21 mouse cellular contexts compared by ENCODE assay signal in the genomic region with DNA sequence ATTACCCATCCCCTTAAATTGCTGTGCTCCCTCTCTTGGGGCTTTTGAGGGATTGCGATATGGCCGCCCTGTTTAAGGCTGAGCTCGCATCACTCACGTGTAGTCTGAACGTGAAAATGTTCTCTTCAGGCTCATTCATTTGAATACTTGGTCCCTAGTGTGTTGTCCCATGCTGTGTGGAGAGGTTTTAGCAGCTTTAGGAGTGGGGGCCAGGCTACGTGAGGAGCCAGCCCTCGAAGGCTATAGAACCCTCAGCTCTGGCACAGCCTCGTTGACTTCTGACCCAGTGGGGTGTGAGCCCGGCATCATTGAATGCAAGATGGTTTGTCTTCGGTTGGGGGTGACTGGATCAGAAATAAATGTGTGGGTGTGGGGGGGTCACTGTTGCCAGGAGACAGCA.
DNase-seq lines count a peak whose midpoint lies in the region; ATAC-seq and TF ChIP-seq lines count a peak whose summit lies in the region.
"Had no signal": no experiment of that assay in that cellular context is flagged by ENCODE, and none has a peak within 500 bp of the region (broad histone marks: within the 10 kb centered on the region; RNA-seq: fewer than 3 reads in every experiment).

No protein-coding gene starts in this region.

- dilution Hi-C loops in CH12.LX (cut with MboI; ENCODE audit: extremely low pct_ligation_motif_present, extremely low pct_unique_long_range_greater_than_20kb, low sequenced_read_pairs) = no loop called here

- peak overlapping the region; percentile 31; the same call in 1 of the 2 replicates for H3K27ac ChIP-seq in hindbrain, embryonic 10.5 days
- no peak overlapping the region for H3K27ac ChIP-seq in hindbrain, embryonic 11.5 days (ENCODE audit: low read depth, low read length)
- no peak overlapping the region for H3K27ac ChIP-seq in CH12.LX (ENCODE audit: insufficient read depth, low read depth)
- H3K27ac ChIP-seq in embryonic facial prominence, embryonic 10.5 days (replicated peaks) = 0 out of 2 replicates have a peak overlapping the region, but pooled peaks have one; percentile 1
- no peak overlapping the region for H3K27ac ChIP-seq in hindbrain, embryonic 16.5 days (ENCODE audit: low read depth, low read length)
- H3K27ac ChIP-seq in gastrocnemius, adult 2 months = no peak overlapping the region
- H3K27ac ChIP-seq: heart, embryonic 10.5 days; limb, embryonic 13.5 days; liver, embryonic 14.5 days; lung, embryonic 15.5 days; macrophage had no signal

- no peak overlapping the region for H3K9ac ChIP-seq in hindbrain, embryonic 11.5 days (ENCODE audit: low read depth, low read length)
- no peak overlapping the region for H3K9ac ChIP-seq in CH12.LX (ENCODE audit: insufficient read depth, low read depth)
- no peak overlapping the region for H3K9ac ChIP-seq in hindbrain, embryonic 16.5 days (ENCODE audit: low read depth, low read length)
- H3K9ac ChIP-seq: limb, embryonic 13.5 days; liver, embryonic 14.5 days; lung, embryonic 15.5 days had no signal

- H3K4me2 ChIP-seq in hindbrain, embryonic 11.5 days (replicated peaks; ENCODE audit: low read depth, low read length) = no peak overlapping the region
- H3K4me2 ChIP-seq in CH12.LX (ENCODE audit: insufficient read depth, low read depth, poor library complexity, severe bottlenecking) = no peak overlapping the region
- H3K4me2 ChIP-seq in hindbrain, embryonic 16.5 days (ENCODE audit: low read length) = no peak overlapping the region
- H3K4me2 ChIP-seq: limb, embryonic 13.5 days; lung, embryonic 15.5 days had no signal

- no peak for TF ChIP-seq EP300 in CH12.LX (IDR thresholded peaks at IDR 0.05; ENCODE audit: low read length)

- no peaks in the 10 kb centered on the region for H3K9me3 ChIP-seq in hindbrain, embryonic 10.5 days
- no peaks in the 10 kb centered on the region for H3K9me3 ChIP-seq in hindbrain, embryonic 11.5 days (ENCODE audit: control insufficient read depth, low read length)
- H3K9me3 ChIP-seq in CH12.LX (replicated peaks; ENCODE audit: low read length) = no peaks in the 10 kb centered on the region
- no peaks in the 10 kb centered on the region for H3K9me3 ChIP-seq in embryonic facial prominence, embryonic 10.5 days
- H3K9me3 ChIP-seq in hindbrain, embryonic 16.5 days (ENCODE audit: control insufficient read depth, low read length) = no peaks in the 10 kb centered on the region
- H3K9me3 ChIP-seq: heart, embryonic 10.5 days; limb, embryonic 13.5 days; lung, embryonic 15.5 days had no signal

- no peak for TF ChIP-seq CTCF in CH12.LX (conservative IDR thresholded peaks at IDR 0.05 in 1 of 2, IDR thresholded peaks at IDR 0.05 in 1 of 2; ENCODE audit: low read depth in 2 of 2, low read length in 2 of 2)
- TF ChIP-seq CTCF in gastrocnemius, adult 2 months (IDR thresholded peaks at IDR 0.05) = no peak

- no peak for TF ChIP-seq POLR2A in CH12.LX (IDR thresholded peaks at IDR 0.05; ENCODE audit: low read depth, low read length)

- no peak for DNase-seq in hindbrain, embryonic 10.5 days (ENCODE audit: low spot score)
- no peak for DNase-seq in hindbrain, embryonic 11.5 days (ENCODE audit: low spot score)
- DNase-seq in CH12.LX (ENCODE audit: extremely low read depth) = no peak
- DNase-seq in embryonic facial prominence, embryonic 10.5 days (ENCODE audit: low spot score) = no peak
- DNase-seq in gastrocnemius, adult 2 months = no peak
- DNase-seq in adrenal gland, postnatal 10 days = no peak
- no peak for DNase-seq in thymus, postnatal 36 days
- DNase-seq: adrenal gland, adult 2 months; cerebellum, postnatal 14 days; heart, postnatal 10 days; kidney, adult 2 months; kidney, postnatal 14 days; right cerebral cortex, adult 18-20 months; thymus, adult 18-20 months had no signal

- peaks cover 6% of the 10 kb centered on the region for H3K4me1 ChIP-seq in hindbrain, embryonic 10.5 days (replicated peaks)
- H3K4me1 ChIP-seq in hindbrain, embryonic 11.5 days (replicated peaks; ENCODE audit: control insufficient read depth, insufficient read depth, low read length) = no peaks in the 10 kb centered on the region
- H3K4me1 ChIP-seq in CH12.LX (ENCODE audit: control insufficient read depth in 1 of 2, insufficient read depth in 2 of 2) = no peaks in the 10 kb centered on the region
- peaks cover 21% of the 10 kb centered on the region for H3K4me1 ChIP-seq in embryonic facial prominence, embryonic 10.5 days
- no peaks in the 10 kb centered on the region; the same call in 1 of the 2 replicates for H3K4me1 ChIP-seq in hindbrain, embryonic 16.5 days (ENCODE audit: control insufficient read depth, insufficient read depth, low read depth, low read length)
- H3K4me1 ChIP-seq: lung, embryonic 15.5 days had no signal

- H3K79me2 ChIP-seq in CH12.LX (replicated peaks; ENCODE audit: control insufficient read depth, extremely low read depth, insufficient read depth, poor library complexity, severe bottlenecking) = no peaks in the 10 kb centered on the region; the same call in 1 of the 2 replicates

- intact Hi-C loops in gastrocnemius, adult 2 months (cut with DNase I) = no loop called here

- in situ Hi-C loops in CH12.LX (cut with MboI; ENCODE audit: low pct_ligation_motif_present, low pct_unique_long_range_greater_than_20kb, low sequenced_read_pairs) = no loop called here

- no peak overlapping the region for H3K4me3 ChIP-seq in hindbrain, embryonic 10.5 days
- H3K4me3 ChIP-seq in hindbrain, embryonic 11.5 days (ENCODE audit: low read depth, low read length) = no peak overlapping the region
- no peak overlapping the region for H3K4me3 ChIP-seq in CH12.LX (replicated peaks in 1 of 3; ENCODE audit: low read depth in 2 of 3, low read length in 2 of 3, poor library complexity in 1 of 3)
- no peak overlapping the region for H3K4me3 ChIP-seq in embryonic facial prominence, embryonic 10.5 days
- H3K4me3 ChIP-seq in hindbrain, embryonic 16.5 days (ENCODE audit: low read length) = no peak overlapping the region
- H3K4me3 ChIP-seq in gastrocnemius, adult 2 months = no peak overlapping the region
- H3K4me3 ChIP-seq: heart, embryonic 10.5 days; limb, embryonic 13.5 days; lung, embryonic 15.5 days had no signal

- TF ChIP-seq RAD21 in CH12.LX (IDR thresholded peaks at IDR 0.05; ENCODE audit: low read depth, low read length) = no peak

- H3K36me3 ChIP-seq in hindbrain, embryonic 10.5 days = no peaks in the 10 kb centered on the region
- no peaks in the 10 kb centered on the region for H3K36me3 ChIP-seq in hindbrain, embryonic 11.5 days (ENCODE audit: control insufficient read depth, insufficient read depth, low read length)
- no peaks in the 10 kb centered on the region for H3K36me3 ChIP-seq in CH12.LX (replicated peaks in 1 of 2; ENCODE audit: control insufficient read depth in 1 of 2, insufficient read depth in 1 of 2, low read length in 1 of 2)
- no peaks in the 10 kb centered on the region for H3K36me3 ChIP-seq in embryonic facial prominence, embryonic 10.5 days (replicated peaks)
- no peaks in the 10 kb centered on the region for H3K36me3 ChIP-seq in hindbrain, embryonic 16.5 days (ENCODE audit: control insufficient read depth, insufficient read depth, low read length)
- H3K36me3 ChIP-seq: heart, embryonic 10.5 days; limb, embryonic 13.5 days; lung, embryonic 15.5 days had no signal

- 61% methylated on average over 10 of the region's 10 CpGs for WGBS in hindbrain, embryonic 10.5 days
- 64% methylated on average over 10 of the region's 10 CpGs for WGBS in hindbrain, embryonic 11.5 days
- 69% methylated on average over 10 of the region's 10 CpGs for WGBS in embryonic facial prominence, embryonic 10.5 days
- WGBS in hindbrain, embryonic 16.5 days = 46% methylated on average over 10 of the region's 10 CpGs

- no peak for ATAC-seq in hindbrain, embryonic 11.5 days (ENCODE audit: low FRiP score)
- peak; percentile 85 for ATAC-seq in hindbrain, embryonic 16.5 days
- ATAC-seq: inflammation-experienced regulatory T-cells, adult 6 months had no signal

- H3K27me3 ChIP-seq in hindbrain, embryonic 10.5 days (ENCODE audit: insufficient read depth, poor library complexity, severe bottlenecking) = no peaks in the 10 kb centered on the region
- H3K27me3 ChIP-seq in hindbrain, embryonic 11.5 days (ENCODE audit: control insufficient read depth, insufficient read depth, low read length) = no peaks in the 10 kb centered on the region
- H3K27me3 ChIP-seq in CH12.LX (replicated peaks) = no peaks in the 10 kb centered on the region
- no peaks in the 10 kb centered on the region for H3K27me3 ChIP-seq in embryonic facial prominence, embryonic 10.5 days (replicated peaks; ENCODE audit: low read depth, poor library complexity, severe bottlenecking)
- H3K27me3 ChIP-seq in hindbrain, embryonic 16.5 days (replicated peaks; ENCODE audit: control insufficient read depth, insufficient read depth, low read length) = no peaks in the 10 kb centered on the region
- H3K27me3 ChIP-seq: limb, embryonic 13.5 days; lung, embryonic 15.5 days had no signal

TF ChIP-seq in CH12.LX, 34 proteins besides CTCF, POLR2A, EP300 and RAD21:
- no peak for TF ChIP-seq CHD2 (IDR thresholded peaks at IDR 0.05; ENCODE audit: low read length)
- TF ChIP-seq USF1 (IDR thresholded peaks at IDR 0.05; ENCODE audit: low read depth, low read length) = no peak
- TF ChIP-seq ETS1 (conservative IDR thresholded peaks at IDR 0.05; ENCODE audit: low read depth, low read length) = no peak
- TF ChIP-seq MAFK (IDR thresholded peaks at IDR 0.05; ENCODE audit: insufficient replicate concordance, low read length) = no peak
- TF ChIP-seq HCFC1 (IDR thresholded peaks at IDR 0.05; ENCODE audit: low read depth, low read length) = no peak
- 0 out of 2 replicates have a peak, but pooled peaks have one; percentile 19 for TF ChIP-seq BHLHE40 (IDR thresholded peaks at IDR 0.05; ENCODE audit: low read depth, low read length)
- TF ChIP-seq ZNF384 (IDR thresholded peaks at IDR 0.05; ENCODE audit: low read depth, low read length) = no peak
- TF ChIP-seq E2F4 (IDR thresholded peaks at IDR 0.05; ENCODE audit: insufficient replicate concordance, low read depth, low read length) = no peak

Comparison
In these comparisons a context has a peak if more than half of its experiments do, and no peak if none do; other contexts are left out.
1. H3K27ac ChIP-seq: peak in hindbrain, embryonic 10.5 days (single experiment) and embryonic facial prominence, embryonic 10.5 days (single experiment); none in hindbrain, embryonic 11.5 days (single experiment), CH12.LX (single experiment), hindbrain, embryonic 16.5 days (single experiment) and gastrocnemius, adult 2 months (single experiment).